Mouse (Mus musculus) layer of hippocampus, adult 18-20 months (tissue): ENCODE data around the gene Armh3. TPM values are rescaled to one million over a fixed set of nuclear protein-coding genes. Genes with fewer than 3 reads are reported as not detected.
A peak's percentile ranks its signal among the peaks of the same experiment; 100 is the strongest.
"Not testable (repeated sequence)": the region's sequence is repeated elsewhere in the genome, so short reads cannot be mapped to it uniquely, and the experiment has no call there.

Experiments
- DNase-seq, 2 experiments: peaks; one replicate each; pipeline ENCODE4 v3.0.0; 2022; ENCODE audit warnings: low spot score in 2 of 2
- total RNA-seq, 2 experiments: library from RNA; stranded (reverse); gene quantifications; 2 replicates each; pipeline ENCODE4 v1.2.3; 2021

Gene Armh3
- total RNA-seq, 2 experiments from 2014 or later, result 18.4 to 19.3 TPM

DNA sequence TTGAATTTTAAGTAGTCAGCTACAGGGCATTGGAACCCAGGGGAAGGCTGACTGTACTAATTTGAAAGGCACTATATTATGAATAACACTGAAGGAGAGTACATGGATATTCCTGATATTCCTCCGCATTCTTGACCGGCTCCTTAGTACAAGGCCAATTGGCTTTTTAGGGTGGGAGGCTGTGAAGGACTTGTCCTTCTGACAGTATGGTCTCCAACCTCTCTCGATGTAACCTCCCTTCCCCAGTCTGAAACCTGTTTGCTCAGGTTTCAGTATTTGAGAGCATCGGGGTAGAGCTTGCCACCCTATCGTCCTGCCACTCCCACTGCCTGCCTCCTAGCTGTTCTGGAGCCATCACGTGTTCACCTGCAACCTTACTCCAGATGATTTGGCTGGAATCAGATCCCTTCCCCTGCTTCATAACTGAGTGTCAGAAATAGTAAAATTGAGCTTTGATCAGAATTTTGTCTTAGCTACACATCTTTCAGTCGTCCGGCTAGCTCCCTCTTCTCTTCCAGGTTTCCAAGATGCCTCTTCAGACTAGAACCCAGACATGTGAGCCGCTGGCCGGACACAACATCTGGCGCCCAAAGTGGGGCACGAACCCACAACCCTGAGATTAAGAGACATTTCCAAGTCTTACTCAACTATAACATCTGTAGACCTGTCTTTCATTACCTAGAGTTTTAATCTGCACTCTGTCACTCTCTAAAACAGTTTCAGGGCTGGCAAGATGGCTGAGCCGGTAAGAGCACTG, 4.1 kb downstream of the Armh3 start:
- no peak for DNase-seq

DNA sequence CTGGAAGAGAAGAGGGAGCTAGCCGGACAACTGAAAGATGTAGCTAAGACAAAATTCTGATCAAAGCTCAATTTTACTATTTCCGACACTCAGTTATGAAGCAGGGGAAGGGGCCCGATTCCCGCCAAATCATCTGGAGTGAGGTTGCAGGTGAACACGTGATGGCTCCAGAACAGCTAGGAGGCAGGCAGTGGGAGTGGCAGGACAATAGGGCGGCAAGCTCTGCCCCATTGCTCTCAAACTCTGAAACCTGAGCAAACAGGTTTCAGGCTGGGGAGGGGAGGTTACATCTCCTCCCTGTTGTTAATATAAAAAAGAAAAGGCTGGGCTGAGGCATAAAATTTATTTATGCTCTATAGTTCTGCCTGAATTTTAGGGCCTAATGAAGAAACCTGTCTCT, 4.8 kb downstream of the Armh3 start:
- not testable (repeated sequence) for DNase-seq

DNA sequence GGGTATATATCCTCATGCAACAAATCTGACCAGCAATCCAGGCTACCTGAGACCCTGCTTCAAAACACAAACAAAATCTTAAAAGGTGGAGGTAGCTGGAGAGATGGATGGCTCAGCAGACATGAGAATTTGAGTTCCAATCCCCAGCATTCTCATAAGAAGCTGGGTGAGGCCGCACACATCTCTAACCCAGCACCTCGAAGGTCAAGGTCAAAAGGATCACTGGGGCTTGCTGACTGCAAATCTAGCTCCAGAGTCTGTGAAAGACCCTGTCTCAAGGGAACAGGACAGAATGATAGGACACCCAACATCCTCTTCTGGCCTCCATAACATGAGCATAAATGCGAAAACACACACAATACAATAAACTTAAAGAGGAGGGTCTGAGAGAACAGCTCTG, 7.1 kb downstream of the Armh3 start:
- no peak for DNase-seq

DNA sequence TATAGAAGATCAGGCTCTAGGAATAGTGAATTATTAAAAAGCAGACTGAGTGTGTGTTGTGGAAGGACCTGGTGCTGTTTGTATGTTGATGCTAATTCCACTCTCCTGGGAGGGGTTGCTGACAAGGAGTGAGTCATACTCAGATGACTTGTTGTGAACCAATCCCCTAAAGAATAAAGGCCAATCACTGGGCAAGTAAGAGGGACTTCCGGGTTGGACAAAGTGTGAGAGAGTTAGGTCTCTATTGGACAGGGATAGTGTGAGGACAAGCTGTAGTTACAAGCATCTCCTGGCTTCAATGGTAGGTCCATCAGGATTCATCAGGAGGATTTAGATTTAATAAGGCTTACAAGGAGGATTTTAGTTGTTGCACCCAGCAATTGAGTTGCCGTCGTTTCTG, 10.1 kb downstream of the Armh3 start:
- DNase-seq, result no peak

DNA sequence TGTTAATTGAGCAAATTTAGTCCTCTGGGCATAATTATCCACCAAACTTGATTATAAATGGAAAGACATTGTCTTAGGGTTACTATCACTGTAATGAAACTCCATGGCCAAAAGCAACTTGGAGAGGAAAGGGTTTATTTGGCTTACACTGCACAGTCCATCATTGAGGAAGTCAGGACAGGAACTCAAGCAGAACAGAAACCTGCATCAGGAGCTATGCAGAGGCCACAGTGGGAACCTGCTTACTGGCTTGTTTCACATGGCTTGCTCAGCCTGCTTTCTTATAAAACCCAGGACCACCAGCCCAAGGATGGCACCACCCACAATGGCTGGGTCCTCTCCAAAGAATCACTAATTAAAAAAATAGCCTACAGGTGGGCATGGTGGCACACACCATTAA, 13.9 kb downstream of the Armh3 start:
- DNase-seq, result no peak

DNA sequence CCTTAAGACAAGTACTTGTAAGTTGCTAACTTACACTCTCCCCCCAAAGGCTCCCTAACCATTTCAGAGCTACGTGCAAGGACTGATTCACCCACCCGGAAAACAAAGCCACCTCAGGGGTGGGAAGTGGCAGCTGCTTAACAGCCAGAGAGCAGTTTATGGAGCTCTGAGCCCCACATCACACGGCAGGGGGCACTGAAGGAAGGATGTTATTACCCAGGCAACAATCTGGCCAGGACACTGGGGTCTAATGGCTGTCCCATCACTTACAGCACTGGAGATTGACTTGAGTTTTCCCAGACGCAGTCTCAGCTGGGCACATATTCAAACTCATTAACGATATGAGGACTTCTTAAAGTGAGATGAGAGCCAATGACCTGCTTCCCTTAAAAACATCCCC, 37.5 kb downstream of the Armh3 start:
- DNase-seq, result no peak

DNA sequence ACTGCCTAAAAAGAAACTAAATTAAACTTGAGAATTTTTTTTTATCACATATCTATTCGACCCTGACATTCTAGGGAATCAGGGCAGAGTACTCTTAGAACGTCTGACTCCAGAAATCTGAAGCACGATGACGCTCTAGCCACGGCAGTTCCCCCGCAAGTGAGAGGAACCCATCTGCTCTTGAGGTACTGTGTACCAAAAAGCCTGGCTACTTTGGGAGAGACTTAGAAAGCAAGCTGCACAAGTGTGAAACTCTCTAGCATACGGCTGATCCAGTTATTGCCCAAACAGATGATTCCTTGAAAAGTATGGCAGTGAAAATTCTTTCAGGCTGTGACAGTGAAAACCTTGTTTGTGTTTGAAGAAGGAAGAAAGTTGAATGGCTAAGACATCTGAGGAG, 41.6 kb downstream of the Armh3 start:
- DNase-seq, result peak; percentile 26 to 62

DNA sequence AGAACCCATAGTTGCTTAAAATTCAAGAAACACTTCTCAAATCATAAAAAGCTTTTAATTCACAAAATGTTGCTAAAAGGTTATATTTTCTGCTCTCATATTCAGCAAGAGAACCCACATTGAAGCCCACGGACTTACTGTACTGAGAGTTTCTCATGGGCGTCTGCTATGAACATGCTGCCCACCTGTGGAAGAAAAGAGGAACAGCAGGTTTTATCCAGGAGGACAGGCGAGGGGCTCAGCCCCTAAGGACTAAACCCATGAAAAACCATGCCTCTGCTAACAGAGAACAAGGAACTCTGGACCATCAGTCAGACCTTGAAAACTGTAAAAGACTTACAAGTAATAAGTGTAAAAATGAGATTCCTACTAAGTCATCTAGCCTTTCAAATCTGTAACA, 45.0 kb downstream of the Armh3 start:
- peak in 1 of 2 experiments; percentile 62 for DNase-seq

DNA sequence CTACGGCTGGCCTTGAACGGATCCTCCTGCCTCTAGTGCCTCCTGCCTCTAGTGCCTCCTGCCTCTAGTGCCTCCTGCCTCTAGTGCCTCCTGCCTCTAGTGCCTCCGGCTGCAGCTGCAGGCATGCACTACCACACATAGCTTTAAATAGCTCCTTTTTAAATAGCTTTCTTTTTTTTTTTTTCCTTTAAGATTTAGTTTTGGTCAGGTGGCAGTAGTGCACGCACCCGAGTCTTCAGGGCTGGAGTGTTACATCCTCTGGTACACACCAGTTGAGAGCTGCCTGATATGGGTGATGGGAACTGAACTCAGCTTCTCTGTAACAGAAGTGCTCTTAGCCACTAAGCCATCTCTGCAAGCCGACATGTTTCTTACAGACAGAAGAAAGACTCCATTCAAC, 49.1 kb downstream of the Armh3 start:
- no peak for DNase-seq

DNA sequence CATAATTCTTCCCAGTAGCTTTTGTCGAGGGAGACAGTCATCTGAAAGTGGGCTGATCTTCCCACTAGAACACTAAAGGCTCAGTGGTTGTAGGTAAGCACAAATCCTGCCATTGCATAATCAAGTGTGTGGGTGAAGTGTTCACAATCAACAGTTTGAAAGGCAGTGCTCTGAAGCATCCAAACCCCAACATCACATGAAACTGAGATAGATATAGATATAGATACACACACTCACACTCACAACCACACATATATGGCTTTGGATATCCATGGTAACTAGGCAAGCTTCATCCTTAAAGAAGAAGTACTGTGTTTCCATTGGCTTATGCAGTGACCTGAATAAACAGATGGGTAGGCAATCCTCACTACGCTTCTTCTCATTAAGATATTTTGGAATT, 50.5 kb downstream of the Armh3 start:
- peak; percentile 39 to 80 for DNase-seq

DNA sequence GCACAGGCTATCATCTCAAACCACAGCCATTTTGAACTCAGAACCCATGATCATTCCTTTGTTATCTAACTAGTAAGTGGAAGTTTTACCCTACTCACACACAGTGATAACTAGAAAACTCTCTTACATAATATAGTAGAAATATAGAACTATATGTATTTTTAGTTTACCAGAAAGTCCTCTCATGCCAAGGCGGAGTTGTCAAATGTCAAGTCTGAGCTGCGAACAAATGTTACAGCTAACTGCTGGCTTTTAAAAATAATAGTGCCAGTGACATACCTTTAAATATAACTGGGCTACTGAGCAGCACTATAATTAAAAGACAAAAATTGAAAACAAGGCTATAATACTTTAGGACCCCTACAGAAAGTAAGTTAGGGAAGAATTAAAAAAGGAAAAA, 51.0 kb downstream of the Armh3 start:
- no peak for DNase-seq

DNA sequence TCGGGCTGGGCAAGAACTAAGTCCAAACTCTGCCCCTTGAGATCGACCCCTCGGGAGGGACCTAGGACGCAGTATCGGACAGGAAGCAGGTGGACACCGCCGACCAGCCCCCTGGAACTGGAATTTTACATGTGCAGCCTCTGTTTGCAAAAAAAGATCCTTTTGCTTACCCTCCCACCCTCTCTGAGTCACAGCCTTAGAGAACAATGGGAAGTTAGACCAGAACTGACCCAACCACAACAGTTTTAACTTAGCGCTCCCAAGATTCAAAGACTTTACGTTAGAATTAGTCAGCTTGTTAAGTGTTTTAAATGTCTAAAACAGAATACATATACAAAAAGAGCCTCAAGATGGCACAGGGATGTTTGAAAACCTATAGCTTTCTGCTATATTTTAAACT, 51.7 kb downstream of the Armh3 start:
- no peak for DNase-seq

DNA sequence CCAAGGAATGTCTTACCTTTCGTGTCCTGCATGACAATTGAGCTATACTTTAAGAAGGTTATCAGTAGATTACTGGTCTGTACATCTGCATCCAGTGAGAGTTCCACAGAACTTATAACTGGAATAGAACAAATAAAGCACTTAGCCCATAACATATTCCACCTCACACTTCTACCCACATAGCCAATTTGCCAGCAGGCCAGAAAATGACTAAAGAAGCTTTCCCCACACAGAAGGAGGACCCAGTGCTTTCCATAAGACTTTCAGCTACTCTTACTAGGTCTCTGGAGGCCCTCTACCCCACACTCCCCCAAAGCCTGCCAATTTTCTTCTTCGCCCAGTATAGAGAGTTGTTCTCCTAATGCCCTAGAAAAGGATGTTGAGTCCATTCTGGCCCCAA, 52.3 kb downstream of the Armh3 start:
- DNase-seq, result no peak

DNA sequence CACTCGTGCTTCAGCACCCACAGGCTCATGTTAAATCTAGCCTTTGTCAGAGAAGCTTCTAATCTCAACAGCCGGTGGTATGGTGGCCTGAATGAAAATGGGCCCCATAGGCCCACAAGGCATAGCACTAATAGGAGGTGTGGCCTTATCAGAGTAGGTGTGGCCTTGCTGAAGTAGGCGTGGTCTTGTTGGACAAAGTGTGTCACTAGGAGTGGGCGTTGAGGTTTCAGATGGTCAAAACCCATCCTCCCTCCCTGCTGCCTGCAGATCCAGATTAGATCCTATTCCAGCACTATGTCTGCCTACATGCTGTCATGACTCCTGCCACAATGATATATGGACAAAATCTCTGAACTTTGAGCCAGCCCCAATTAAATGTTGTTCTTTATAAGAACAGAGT, 54.5 kb downstream of the Armh3 start:
- no peak for DNase-seq

DNA sequence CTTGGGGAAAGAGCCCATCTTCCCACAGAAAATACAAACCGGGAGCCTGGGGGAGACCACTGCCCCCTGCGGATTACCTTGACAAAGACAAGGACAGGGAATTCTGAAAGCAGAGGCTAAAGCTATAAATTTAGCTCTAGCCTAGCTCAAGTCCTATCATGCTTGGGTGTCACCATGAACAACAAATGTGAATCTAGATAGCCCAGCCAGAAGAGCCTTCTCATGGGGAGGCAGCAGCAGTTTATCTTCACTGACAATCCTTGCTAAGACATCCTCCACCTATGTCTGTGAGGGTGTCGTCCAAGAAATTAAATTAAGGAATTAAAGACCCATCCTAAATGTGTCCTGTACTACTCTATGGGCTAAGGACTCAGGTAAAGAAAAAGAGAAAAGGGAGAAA, 60.2 kb downstream of the Armh3 start:
- no peak for DNase-seq

DNA sequence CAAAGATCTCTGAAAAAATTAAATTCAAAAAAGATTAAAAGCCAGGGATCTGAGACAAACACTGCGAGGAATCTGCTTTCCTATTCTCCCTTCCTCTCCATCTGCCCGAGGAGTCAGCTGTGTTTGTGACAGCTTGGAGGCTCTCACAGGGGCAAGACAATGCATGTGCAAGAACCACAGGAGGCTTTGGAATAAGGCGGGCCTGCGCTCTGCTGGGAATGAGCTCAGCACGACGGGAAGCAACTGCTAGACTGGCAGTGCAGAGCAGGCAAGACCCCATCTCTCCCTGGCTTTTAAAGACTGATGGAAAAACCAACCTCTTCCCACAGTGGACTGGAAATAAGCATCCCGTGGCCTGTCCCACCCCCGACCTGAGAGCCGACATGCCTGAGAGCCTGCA, 60.8 kb downstream of the Armh3 start:
- peak in 1 of 2 experiments; percentile 41 for DNase-seq

DNA sequence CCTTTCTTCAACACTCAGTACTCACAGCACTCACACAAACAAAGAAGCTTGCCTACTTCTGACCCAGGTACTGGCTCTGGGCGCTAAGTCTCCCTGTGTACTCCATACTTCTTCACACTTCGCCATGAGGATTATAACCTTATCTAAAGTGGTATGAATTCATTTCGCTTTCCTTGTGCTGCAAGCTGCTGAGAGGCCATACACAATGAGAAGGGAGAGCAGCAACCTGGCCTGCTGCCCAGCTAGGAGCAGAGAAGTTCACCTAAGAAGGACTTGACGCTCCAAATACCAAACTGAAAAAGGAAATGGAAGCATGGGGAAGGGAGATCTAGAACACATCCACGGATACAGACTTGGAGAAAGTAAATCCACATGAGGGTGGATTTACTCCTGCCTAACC, 71.1 kb downstream of the Armh3 start:
- no peak for DNase-seq

DNA sequence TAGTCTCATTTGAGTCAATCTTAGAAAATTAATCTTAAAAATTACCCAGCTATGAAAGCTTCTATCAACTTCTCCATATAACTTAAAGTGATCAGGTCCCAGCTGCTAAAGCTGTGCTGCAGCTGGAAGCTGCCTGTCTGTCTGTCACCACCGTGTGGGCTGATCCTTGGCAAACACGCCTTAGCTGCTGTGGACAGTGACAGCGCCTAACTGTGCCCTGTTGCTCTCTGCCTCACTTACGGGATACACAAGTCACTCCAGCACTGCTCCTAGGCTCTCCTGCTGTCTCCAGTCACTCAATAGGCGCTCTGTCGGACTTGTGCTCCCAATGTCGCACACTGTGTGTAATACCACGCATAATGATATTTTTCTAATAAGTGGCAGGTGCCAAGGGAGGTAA, 71.9 kb downstream of the Armh3 start:
- DNase-seq, result no peak

DNA sequence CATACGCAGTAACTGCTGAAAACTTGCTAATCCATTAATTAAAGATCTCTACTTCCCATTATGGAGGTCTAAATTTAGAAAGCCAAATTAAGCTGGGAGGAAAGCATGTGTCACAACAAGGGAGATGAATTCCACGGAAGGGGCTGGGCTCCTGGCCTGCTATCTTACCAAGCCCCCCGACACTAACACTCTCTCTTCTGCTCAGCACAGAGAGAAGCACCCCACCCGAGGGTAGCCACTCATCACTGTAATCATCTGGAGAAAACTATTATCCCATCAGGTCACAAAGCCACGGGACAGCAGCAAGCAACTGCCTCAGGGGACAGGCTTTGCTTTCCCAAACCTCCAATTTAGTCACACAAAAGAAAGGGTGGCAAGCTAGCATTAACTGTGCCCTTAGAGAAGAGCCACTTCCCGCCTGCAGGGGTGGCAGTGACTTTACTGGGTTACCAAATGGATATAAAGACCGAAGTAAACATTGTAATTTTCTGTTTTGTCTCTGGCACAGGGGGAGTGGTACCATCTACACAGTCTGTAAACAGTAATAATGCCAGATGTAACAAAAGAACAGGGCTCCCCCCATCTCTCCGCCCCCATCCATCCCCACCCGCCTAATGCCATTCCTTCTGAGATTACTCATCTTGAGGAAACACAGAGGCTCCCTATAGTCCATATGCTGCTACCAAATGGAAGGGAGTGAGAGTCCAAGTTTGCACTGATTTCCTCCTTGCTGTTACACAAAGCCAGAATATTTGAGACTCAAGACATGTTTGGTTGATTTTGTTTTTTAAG, 77.8 kb downstream of the Armh3 start:
- peak in 1 of 2 experiments; percentile 75 for DNase-seq

DNA sequence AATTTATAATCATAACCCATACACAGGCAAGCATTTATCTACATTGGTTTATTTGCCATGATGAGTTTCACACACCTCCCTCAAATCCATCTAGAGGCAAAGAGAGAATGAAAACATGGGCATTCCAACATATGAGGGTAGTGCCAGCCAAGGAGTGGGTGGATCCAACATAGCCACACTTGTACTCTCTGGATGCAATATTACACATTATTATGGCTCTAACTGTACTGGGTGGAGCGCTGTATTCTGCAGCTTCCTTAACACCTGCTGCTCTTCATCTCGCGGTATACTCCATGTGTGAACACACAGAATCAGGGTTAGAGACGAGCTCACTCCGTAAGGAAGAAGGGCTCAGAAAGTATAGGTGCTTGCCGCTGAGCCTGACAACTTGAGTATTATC, 79.9 kb downstream of the Armh3 start:
- DNase-seq, result peak in 1 of 2 experiments; percentile 83

DNA sequence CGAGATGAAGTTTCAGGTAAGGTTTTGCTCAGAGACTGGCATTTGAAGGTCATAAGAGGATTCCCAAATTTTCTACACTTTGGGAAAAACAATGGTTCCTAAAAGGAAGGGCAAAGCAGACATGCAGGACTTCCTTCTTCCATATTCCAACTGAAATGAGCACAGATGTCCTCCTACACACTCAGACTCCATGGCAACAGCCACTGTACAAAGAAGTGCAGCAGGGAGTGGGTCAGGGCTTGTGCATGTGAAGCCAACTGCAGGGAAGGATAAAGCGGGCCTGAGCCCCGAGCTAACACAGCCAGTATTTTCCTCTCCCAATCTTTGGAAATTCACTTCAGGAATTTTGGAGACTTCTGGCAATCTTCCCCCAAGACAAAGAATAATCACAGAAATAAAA, 80.4 kb downstream of the Armh3 start:
- peak; percentile 68 to 82 for DNase-seq

DNA sequence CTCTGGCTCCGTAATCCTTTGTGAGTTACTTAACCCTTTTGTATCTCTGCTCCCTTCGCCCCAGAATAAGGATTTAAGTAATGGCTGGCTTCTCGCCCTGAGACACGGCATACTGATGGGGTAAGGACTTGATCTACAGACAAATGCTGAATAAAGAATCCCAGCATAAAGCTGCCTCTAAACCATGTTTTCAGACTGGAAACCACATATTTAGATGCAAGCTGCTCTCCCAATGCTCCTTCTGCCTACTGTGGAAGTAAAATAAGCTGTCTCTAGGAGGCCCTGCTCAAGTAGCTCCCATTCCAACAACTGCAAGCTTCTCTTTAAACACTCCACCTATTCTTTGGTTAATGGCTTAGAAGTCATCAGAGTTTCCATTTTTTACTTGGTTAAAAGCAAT, 81.8 kb downstream of the Armh3 start:
- DNase-seq, result peak in 1 of 2 experiments; percentile 65

DNA sequence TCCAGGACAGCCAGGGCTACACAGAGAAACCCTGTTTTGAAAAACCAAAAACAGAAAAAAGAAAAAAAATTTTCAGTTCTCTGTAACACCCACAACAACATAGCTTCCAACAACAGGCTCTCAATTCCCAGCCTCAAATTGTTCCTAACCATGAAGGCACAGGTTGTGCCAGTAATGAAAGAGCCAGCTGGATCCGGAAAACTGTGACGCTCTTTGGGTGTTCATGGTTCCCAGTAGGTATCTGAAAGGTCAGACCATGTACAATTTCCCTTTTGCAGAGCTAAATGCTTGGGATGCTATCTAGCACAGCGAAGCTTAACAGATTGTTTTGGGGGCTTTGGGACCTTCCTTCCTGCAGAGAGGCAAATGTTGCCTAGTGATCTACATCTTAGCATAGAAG, 82.3 kb downstream of the Armh3 start:
- DNase-seq, result peak; percentile 53 to 85
